Mouse (Mus musculus) megakaryocyte-erythroid progenitor cell, adult 5 weeks (primary cell): Measurements from ENCODE around the gene Btbd35f6. TPM values are rescaled to one million over a fixed set of nuclear protein-coding genes. Genes with fewer than 3 reads are reported as not detected.

Experiments used
- polyA plus RNA-seq: library from polyadenylated mRNA; stranded (reverse); fragments of >175 nt; gene quantifications from 2 replicates; pipeline ENCODE4 v1.2.3, GENCODE M21; 2012

Btbd35f6 gene
- not detected in 2 replicates for polyA plus RNA-seq

GRCm38 (mm10) chrX:33956440-33956839 is at the start of gene Btbd35f6:
Gene Btbd35f6, minus strand, starts transcription at chrX:33956540.

GRCm38 (mm10) chrX:33986716-33987115 is 30.4 kb upstream of the Btbd35f6 start, which contains the start of gene Gm21870:
Gene Gm21870, minus strand, starts transcription at chrX:33986816.

Other genes with a start within 250 kb of the Btbd35f6 start
- gene Gm21870, start 30.3 kb upstream of the Btbd35f6 start, polyA plus RNA-seq, result not detected in 2 replicates
- not detected in 2 replicates for gene Btbd35f9, start 205.0 kb upstream of the Btbd35f6 start, polyA plus RNA-seq